Mouse (Mus musculus): Measurements from ENCODE around the gene Hsd11b2. TPM values are rescaled to one million over a fixed set of nuclear protein-coding genes. Genes with fewer than 3 reads are reported as not detected.

Gene Hsd11b2
- polyA plus RNA-seq, 1 experiment = 0.90 TPM

- 91% methylated on average over 3 of the region's 3 CpGs for WGBS
- DNase-seq = no peak
- no peaks in the 10 kb centered on the region for H3K36me3 ChIP-seq (ENCODE audit: control insufficient read depth, insufficient read depth, low read length)
- no peak overlapping the region for H3K27ac ChIP-seq (ENCODE audit: control insufficient read depth, insufficient read depth, low read length)
- H3K4me3 ChIP-seq (ENCODE audit: control insufficient read depth, insufficient read depth, low read length) = no peak overlapping the region
- H3K27me3 ChIP-seq (ENCODE audit: control insufficient read depth, insufficient read depth, low read length) = no peaks in the 10 kb centered on the region
- TF ChIP-seq CTCF (IDR thresholded peaks at IDR 0.05; ENCODE audit: borderline replicate concordance, control insufficient read depth, extremely low read depth, insufficient read depth, low read length, poor library complexity) (no peak), POLR2A (IDR thresholded peaks at IDR 0.05; ENCODE audit: control insufficient read depth, extremely low read depth, insufficient read depth, low read length, poor library complexity) (no peak)
- peaks cover 6% of the 10 kb centered on the region for H3K4me1 ChIP-seq (replicated peaks; ENCODE audit: control insufficient read depth, insufficient read depth, low read length)
Observed at GRCm38 (mm10) chr8:105493495-105493894, 25.1 kb upstream of the Hsd11b2 start.

- TF ChIP-seq POLR2A (IDR thresholded peaks at IDR 0.05; ENCODE audit: control insufficient read depth, extremely low read depth, insufficient read depth, low read length, poor library complexity) (no peak), CTCF (IDR thresholded peaks at IDR 0.05; ENCODE audit: borderline replicate concordance, control insufficient read depth, extremely low read depth, insufficient read depth, low read length, poor library complexity) (no peak)
- Histone ChIP-seq H3K27me3 (ENCODE audit: control insufficient read depth, insufficient read depth, low read length) (no peaks in the 10 kb centered on the region), H3K4me3 (ENCODE audit: control insufficient read depth, insufficient read depth, low read length) (no peak overlapping the region), H3K36me3 (ENCODE audit: control insufficient read depth, insufficient read depth, low read length) (no peaks in the 10 kb centered on the region), H3K27ac (ENCODE audit: control insufficient read depth, insufficient read depth, low read length) (no peak overlapping the region), H3K4me1 (replicated peaks; ENCODE audit: control insufficient read depth, insufficient read depth, low read length) (peaks cover 6% of the 10 kb centered on the region)
- 95% methylated on average over 3 of the region's 3 CpGs for WGBS
- DNase-seq = no peak
Observed at GRCm38 (mm10) chr8:105494566-105494965, 24.0 kb upstream of the Hsd11b2 start.

GRCm38 (mm10) chr8:105495350-105496302 is 22.9 kb upstream of the Hsd11b2 start:
- no peaks in the 10 kb centered on the region for H3K36me3 ChIP-seq (ENCODE audit: control insufficient read depth, insufficient read depth, low read length)
- WGBS = 78% methylated on average over 17 of the region's 17 CpGs
- no peak for DNase-seq
- no peaks in the 10 kb centered on the region for H3K27me3 ChIP-seq (ENCODE audit: control insufficient read depth, insufficient read depth, low read length)
- no peak overlapping the region for H3K27ac ChIP-seq (ENCODE audit: control insufficient read depth, insufficient read depth, low read length)
- peaks cover 10% of the 10 kb centered on the region for H3K4me1 ChIP-seq (replicated peaks; ENCODE audit: control insufficient read depth, insufficient read depth, low read length)
- H3K4me3 ChIP-seq (ENCODE audit: control insufficient read depth, insufficient read depth, low read length) = no peak overlapping the region
- TF ChIP-seq CTCF (IDR thresholded peaks at IDR 0.05; ENCODE audit: borderline replicate concordance, control insufficient read depth, extremely low read depth, insufficient read depth, low read length, poor library complexity) = no peak
- no peak for TF ChIP-seq POLR2A (IDR thresholded peaks at IDR 0.05; ENCODE audit: control insufficient read depth, extremely low read depth, insufficient read depth, low read length, poor library complexity)

- Histone ChIP-seq H3K36me3 (ENCODE audit: control insufficient read depth, insufficient read depth, low read length) (no peaks in the 10 kb centered on the region), H3K27me3 (ENCODE audit: control insufficient read depth, insufficient read depth, low read length) (no peaks in the 10 kb centered on the region), H3K27ac (ENCODE audit: control insufficient read depth, insufficient read depth, low read length) (no peak within 1 kb of the TSS), H3K4me1 (replicated peaks; ENCODE audit: control insufficient read depth, insufficient read depth, low read length) (peaks cover 10% of the 10 kb centered on the region), H3K4me3 (ENCODE audit: control insufficient read depth, insufficient read depth, low read length) (peak within 1 kb of the TSS; percentile 48)
- whole genome bisulfite sequencing = 2% methylated on average over 68 of the region's 68 CpGs
- TF ChIP-seq CTCF (IDR thresholded peaks at IDR 0.05; ENCODE audit: borderline replicate concordance, control insufficient read depth, extremely low read depth, insufficient read depth, low read length, poor library complexity) (peak; percentile 65; the same call in 1 of the 2 replicates), POLR2A (IDR thresholded peaks at IDR 0.05; ENCODE audit: control insufficient read depth, extremely low read depth, insufficient read depth, low read length, poor library complexity) (no peak; the same call in 1 of the 2 replicates)
- peak; percentile 87 for DNase-seq
Observed at GRCm38 (mm10) chr8:105496439-105497180, 21.9 kb upstream of the Hsd11b2 start, which contains the start of gene Zdhhc1. Gene Zdhhc1 (minus strand): TSS chr8:105496902.

- Histone ChIP-seq H3K27me3 (ENCODE audit: control insufficient read depth, insufficient read depth, low read length) (no peaks in the 10 kb centered on the region), H3K4me3 (ENCODE audit: control insufficient read depth, insufficient read depth, low read length) (peak overlapping the region; percentile 28), H3K36me3 (ENCODE audit: control insufficient read depth, insufficient read depth, low read length) (no peaks in the 10 kb centered on the region), H3K4me1 (replicated peaks; ENCODE audit: control insufficient read depth, insufficient read depth, low read length) (peaks cover 10% of the 10 kb centered on the region), H3K27ac (ENCODE audit: control insufficient read depth, insufficient read depth, low read length) (no peak overlapping the region)
- DNase-seq = no peak
- TF ChIP-seq CTCF (IDR thresholded peaks at IDR 0.05; ENCODE audit: borderline replicate concordance, control insufficient read depth, extremely low read depth, insufficient read depth, low read length, poor library complexity) = no peak
- TF ChIP-seq POLR2A (IDR thresholded peaks at IDR 0.05; ENCODE audit: control insufficient read depth, extremely low read depth, insufficient read depth, low read length, poor library complexity) = no peak
- WGBS = 58% methylated on average over 12 of the region's 12 CpGs
Observed at GRCm38 (mm10) chr8:105499787-105500186, 18.8 kb upstream of the Hsd11b2 start.

- WGBS = 92% methylated on average over 3 of the region's 3 CpGs
- Histone ChIP-seq H3K36me3 (ENCODE audit: control insufficient read depth, insufficient read depth, low read length) (no peaks in the 10 kb centered on the region), H3K27me3 (ENCODE audit: control insufficient read depth, insufficient read depth, low read length) (no peaks in the 10 kb centered on the region), H3K27ac (ENCODE audit: control insufficient read depth, insufficient read depth, low read length) (no peak overlapping the region), H3K4me3 (ENCODE audit: control insufficient read depth, insufficient read depth, low read length) (no peak overlapping the region), H3K4me1 (replicated peaks; ENCODE audit: control insufficient read depth, insufficient read depth, low read length) (peaks cover 4% of the 10 kb centered on the region; the same call in 1 of the 2 replicates)
- no peak for DNase-seq
- TF ChIP-seq CTCF (IDR thresholded peaks at IDR 0.05; ENCODE audit: borderline replicate concordance, control insufficient read depth, extremely low read depth, insufficient read depth, low read length, poor library complexity) (no peak), POLR2A (IDR thresholded peaks at IDR 0.05; ENCODE audit: control insufficient read depth, extremely low read depth, insufficient read depth, low read length, poor library complexity) (no peak)
Observed at GRCm38 (mm10) chr8:105504617-105505016, 13.9 kb upstream of the Hsd11b2 start.

Measured in thymus, adult 2 months (tissue).